Mouse (Mus musculus) hindbrain, embryonic 11.5 days (tissue): ENCODE results near the gene Supt4a. TPM values are rescaled to one million over a fixed set of nuclear protein-coding genes. Genes with fewer than 3 reads are reported as not detected.

ENCODE experiments used
- ATAC-seq: fragments of 200-750 bp; cut with Nextera tagmentation; 2 replicates; pipeline ENCODE4 v1.8.0; 2017; ENCODE audit warnings: mild to moderate bottlenecking, moderate TSS enrichment, moderate library complexity; ENCODE audit not compliant: low FRiP score
- DNase-seq: peaks from one replicate; pipeline ENCODE4 v3.0.0-alpha.2; 2015; ENCODE audit warnings: low spot score
- H3K27ac ChIP-seq: fragments of 300-500 bp; sonication (generic); 2 replicates; pipeline ENCODE4 v1.5.1; 2014; ENCODE audit warnings: mild to moderate bottlenecking, low read depth, low read length
- H3K27me3 ChIP-seq: fragments of 300-500 bp; sonication (generic); 2 replicates; pipeline ENCODE4 v1.6.1; 2014; ENCODE audit warnings: mild to moderate bottlenecking, low read length, moderate library complexity, mixed read lengths; ENCODE audit not compliant: control insufficient read depth, insufficient read depth
- H3K36me3 ChIP-seq: fragments of 300-500 bp; sonication (generic); 2 replicates; pipeline ENCODE4 v1.6.1; 2014; ENCODE audit warnings: mild to moderate bottlenecking, low read length, moderate library complexity, mixed read lengths; ENCODE audit not compliant: control insufficient read depth, insufficient read depth
- H3K4me1 ChIP-seq: fragments of 300-500 bp; sonication (generic); replicated peaks from 2 replicates; pipeline ENCODE4 v1.6.1; 2014; ENCODE audit warnings: low read length, mixed read lengths; ENCODE audit not compliant: control insufficient read depth, insufficient read depth
- H3K4me2 ChIP-seq: fragments of 300-500 bp; sonication (generic); replicated peaks from 2 replicates; pipeline ENCODE4 v1.6.1; 2014; ENCODE audit warnings: mild to moderate bottlenecking, low read depth, low read length
- H3K4me3 ChIP-seq: fragments of 300-500 bp; sonication (generic); 2 replicates; pipeline ENCODE4 v1.5.1; 2014; ENCODE audit warnings: low read depth, low read length
- H3K9ac ChIP-seq: fragments of 300-500 bp; sonication (generic); 2 replicates; pipeline ENCODE4 v1.6.1; 2014; ENCODE audit warnings: low read depth, low read length
- H3K9me3 ChIP-seq: fragments of 300-500 bp; sonication (generic); 2 replicates; pipeline ENCODE4 v1.6.1; 2016; ENCODE audit warnings: low read length; ENCODE audit not compliant: control insufficient read depth
- WGBS: fragments of 180-500 bp; shearing (Covaris S2); extraction: QIAGEN DNeasy Blood & Tissue Kit; methylation state at CpG from one replicate; pipeline ENCODE4 v1.1.7; 2014; 5-methylcytosine and 5-hydroxymethylcytosine counted together
- polyA plus RNA-seq: library from polyadenylated mRNA; unstranded; fragments of >200 nt; fragmentation: Nextera tagmentation; extraction: Ambion mirVana; gene quantifications from 2 replicates; pipeline ENCODE4 v1.2.1, GENCODE M21; 2014

Supt4a gene
- polyA plus RNA-seq, 1 experiment from 2014 or later, result 162 TPM

DNA sequence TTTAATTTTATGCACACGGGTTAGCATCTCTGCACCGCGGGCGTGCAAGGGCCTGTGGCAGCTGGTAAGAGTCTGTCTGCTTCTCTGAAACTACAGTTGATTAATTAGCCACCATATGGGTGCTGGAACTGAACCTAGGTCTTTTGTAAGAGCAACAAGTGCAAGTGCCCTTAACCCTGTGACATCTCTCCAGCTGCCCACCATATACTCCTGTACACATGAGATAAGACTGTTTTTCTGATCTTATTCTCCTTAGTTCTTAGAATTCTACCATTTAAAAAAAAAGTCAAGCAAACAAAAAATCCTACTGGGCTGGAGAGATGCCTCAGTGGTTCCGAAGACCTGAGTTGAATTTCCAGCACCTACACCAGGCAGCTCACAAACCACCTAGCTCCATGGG, 33.7 kb upstream of the Supt4a start:
- DNase-seq (no peak), ATAC-seq (no peak)
- 78% methylated on average over 5 of the region's 5 CpGs for WGBS
- H3K27me3 ChIP-seq, result no peaks in the 10 kb centered on the region
- H3K9me3 ChIP-seq, result no peaks in the 10 kb centered on the region
- no peak overlapping the region for H3K4me3 ChIP-seq
- no peak overlapping the region for H3K27ac ChIP-seq
- no peaks in the 10 kb centered on the region for H3K36me3 ChIP-seq
- no peak overlapping the region for H3K9ac ChIP-seq
- H3K4me1 ChIP-seq, result no peaks in the 10 kb centered on the region
- no peak overlapping the region for H3K4me2 ChIP-seq

GRCm38 (mm10) chr11:87704289-87704688, 33.1 kb upstream of the Supt4a start:
- H3K9ac ChIP-seq, result no peak overlapping the region
- H3K27me3 ChIP-seq, result no peaks in the 10 kb centered on the region
- no peaks in the 10 kb centered on the region for H3K4me1 ChIP-seq
- H3K4me3 ChIP-seq, result no peak overlapping the region
- 82% methylated on average over 9 of the region's 9 CpGs for WGBS
- no peaks in the 10 kb centered on the region for H3K9me3 ChIP-seq
- no peak for ATAC-seq
- H3K27ac ChIP-seq, result no peak overlapping the region
- no peaks in the 10 kb centered on the region for H3K36me3 ChIP-seq
- H3K4me2 ChIP-seq, result no peak overlapping the region
- DNase-seq, result no peak

DNA sequence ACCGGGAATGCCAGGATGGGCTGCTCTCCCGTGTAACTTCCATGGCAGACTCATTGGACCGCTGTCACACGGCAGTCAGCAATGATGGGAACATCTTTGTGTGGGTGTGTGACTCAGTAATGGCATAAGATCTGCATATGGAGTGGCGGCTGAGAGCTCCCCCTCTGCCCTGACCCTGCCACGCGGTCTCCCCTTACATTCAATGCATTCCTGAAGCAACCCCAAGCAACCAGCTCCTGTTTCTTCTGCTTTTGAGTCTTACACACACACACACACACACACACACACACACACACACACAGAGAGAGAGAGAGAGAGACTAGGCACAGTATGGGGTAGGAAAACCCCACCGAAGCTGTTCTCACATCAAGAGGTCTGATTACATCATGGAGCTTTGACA, 29.8 kb upstream of the Supt4a start:
- DNase-seq (peak; percentile 45), ATAC-seq (no peak)
- Histone ChIP-seq H3K36me3 (no peaks in the 10 kb centered on the region), H3K27me3 (no peaks in the 10 kb centered on the region), H3K4me1 (no peaks in the 10 kb centered on the region), H3K4me2 (no peak overlapping the region), H3K9me3 (no peaks in the 10 kb centered on the region), H3K4me3 (no peak overlapping the region), H3K9ac (no peak overlapping the region), H3K27ac (no peak overlapping the region)
- 14% methylated on average over 8 of the region's 8 CpGs for WGBS

DNA sequence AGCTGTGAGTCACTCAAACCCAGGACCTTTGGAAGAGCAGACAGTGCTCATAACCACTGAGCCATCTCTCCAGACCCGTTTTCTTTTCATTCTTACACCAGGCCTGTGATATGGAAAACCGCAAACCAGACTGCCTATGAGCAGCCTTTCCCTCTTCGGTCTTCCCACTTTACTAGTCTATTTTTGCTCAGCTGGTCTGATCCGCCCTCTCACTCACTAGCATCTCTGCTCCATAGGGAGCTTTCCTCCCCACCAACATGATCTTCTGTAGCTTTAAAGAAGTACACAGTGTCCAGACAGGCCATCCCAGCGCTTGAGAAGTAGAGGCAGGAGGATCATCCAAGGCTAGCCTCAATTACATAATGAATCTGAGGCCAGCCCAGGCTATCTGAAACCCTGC, 28.4 kb upstream of the Supt4a start:
- Histone ChIP-seq H3K9ac (no peak overlapping the region), H3K4me3 (no peak overlapping the region), H3K4me2 (no peak overlapping the region), H3K4me1 (no peaks in the 10 kb centered on the region), H3K9me3 (no peaks in the 10 kb centered on the region), H3K27me3 (no peaks in the 10 kb centered on the region), H3K27ac (no peak overlapping the region), H3K36me3 (no peaks in the 10 kb centered on the region)
- no peak for DNase-seq
- WGBS, result 84% methylated on average over 5 of the region's 5 CpGs
- ATAC-seq, result no peak

DNA sequence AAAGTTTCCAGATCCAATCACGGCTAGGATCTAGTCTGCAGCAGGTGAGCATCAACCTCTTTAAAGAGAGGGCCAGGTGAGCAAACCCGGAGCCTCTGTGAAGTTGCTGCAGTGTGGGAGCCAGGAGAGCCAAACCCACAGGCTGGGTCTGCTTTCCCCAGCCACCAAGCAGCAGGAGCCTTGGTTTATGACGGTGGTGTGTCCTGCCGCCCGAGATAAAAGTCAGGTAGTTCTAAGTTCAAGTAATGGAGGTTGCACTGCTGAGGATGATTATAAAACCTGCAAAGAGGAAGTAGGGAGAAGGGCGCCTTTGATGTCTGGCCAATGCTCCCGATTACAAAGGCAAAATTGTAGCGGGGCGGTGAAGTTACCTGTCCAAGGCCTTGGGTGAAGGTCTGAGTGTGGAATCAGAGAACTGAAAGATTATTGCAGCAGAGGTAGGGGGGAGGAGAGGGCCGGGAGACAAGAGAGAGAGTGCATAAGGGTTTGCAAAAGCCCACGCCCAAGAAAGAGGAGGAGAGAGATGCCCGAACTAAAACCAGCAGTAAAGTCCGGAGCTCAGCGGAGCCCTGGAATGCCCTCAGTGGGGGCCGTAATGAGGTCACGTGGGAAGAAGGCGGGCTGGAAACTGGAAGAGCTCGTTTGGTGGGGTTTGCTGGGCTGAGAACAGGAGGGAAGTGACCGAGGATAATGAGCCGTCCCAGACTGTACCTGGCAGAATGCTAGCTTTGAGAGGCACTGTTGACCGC, 27.7 kb upstream of the Supt4a start:
- no peaks in the 10 kb centered on the region for H3K4me1 ChIP-seq
- H3K4me2 ChIP-seq, result peak overlapping the region; percentile 28; the same call in 1 of the 2 replicates
- WGBS, result 13% methylated on average over 21 of the region's 21 CpGs
- peak; percentile 64 for DNase-seq
- H3K9me3 ChIP-seq, result no peaks in the 10 kb centered on the region
- no peaks in the 10 kb centered on the region for H3K27me3 ChIP-seq
- H3K27ac ChIP-seq, result no peak overlapping the region; the same call in 1 of the 2 replicates
- H3K9ac ChIP-seq, result 0 out of 2 replicates have a peak overlapping the region, but pooled peaks have one; percentile 23
- no peaks in the 10 kb centered on the region for H3K36me3 ChIP-seq
- no peak for ATAC-seq
- H3K4me3 ChIP-seq, result no peak overlapping the region; the same call in 1 of the 2 replicates

GRCm38 (mm10) chr11:87710262-87710615, 27.1 kb upstream of the Supt4a start:
- H3K27me3 ChIP-seq, result no peaks in the 10 kb centered on the region
- 0 out of 2 replicates have a peak overlapping the region, but pooled peaks have one; percentile 23 for H3K9ac ChIP-seq
- H3K4me3 ChIP-seq, result no peak overlapping the region
- H3K4me1 ChIP-seq, result no peaks in the 10 kb centered on the region
- WGBS, result 52% methylated on average over 7 of the region's 7 CpGs
- H3K27ac ChIP-seq, result no peak overlapping the region
- peak overlapping the region; percentile 28; the same call in 1 of the 2 replicates for H3K4me2 ChIP-seq
- H3K9me3 ChIP-seq, result no peaks in the 10 kb centered on the region
- ATAC-seq (no peak), DNase-seq (no peak)
- H3K36me3 ChIP-seq, result no peaks in the 10 kb centered on the region

GRCm38 (mm10) chr11:87712188-87712587, 25.2 kb upstream of the Supt4a start:
- DNase-seq, result no peak
- Histone ChIP-seq H3K9ac (no peak overlapping the region), H3K4me1 (no peaks in the 10 kb centered on the region), H3K4me2 (no peak overlapping the region), H3K4me3 (no peak overlapping the region), H3K27me3 (no peaks in the 10 kb centered on the region), H3K9me3 (no peaks in the 10 kb centered on the region), H3K27ac (no peak overlapping the region), H3K36me3 (no peaks in the 10 kb centered on the region)
- ATAC-seq, result no peak
- 88% methylated on average over 4 of the region's 4 CpGs for WGBS

DNA sequence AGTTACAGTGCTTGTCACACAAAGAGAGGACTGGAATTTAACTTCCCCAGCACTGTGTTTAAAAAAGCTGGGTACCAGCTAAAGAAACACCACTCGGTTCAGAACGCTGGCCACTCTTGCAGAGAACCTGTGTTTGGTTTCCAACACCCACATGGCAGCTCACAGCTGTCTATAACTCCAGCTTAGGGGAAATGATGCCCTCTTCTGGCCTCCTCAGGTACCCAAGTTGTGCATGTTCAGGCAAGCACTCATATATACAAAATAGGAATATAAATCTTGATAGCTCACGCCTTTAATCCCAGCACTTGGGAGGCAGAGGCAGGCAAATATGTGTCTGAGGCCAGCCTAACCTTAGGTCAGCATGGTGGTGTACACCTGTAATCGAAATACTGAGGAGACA, 21.4 kb upstream of the Supt4a start:
- 81% methylated on average over 4 of the region's 4 CpGs for WGBS
- ATAC-seq, result no peak
- no peak overlapping the region for H3K9ac ChIP-seq
- no peak overlapping the region for H3K4me3 ChIP-seq
- H3K27ac ChIP-seq, result no peak overlapping the region
- no peaks in the 10 kb centered on the region for H3K27me3 ChIP-seq
- no peak overlapping the region for H3K4me2 ChIP-seq
- H3K4me1 ChIP-seq, result no peaks in the 10 kb centered on the region
- no peaks in the 10 kb centered on the region for H3K9me3 ChIP-seq
- no peak for DNase-seq
- H3K36me3 ChIP-seq, result no peaks in the 10 kb centered on the region

DNA sequence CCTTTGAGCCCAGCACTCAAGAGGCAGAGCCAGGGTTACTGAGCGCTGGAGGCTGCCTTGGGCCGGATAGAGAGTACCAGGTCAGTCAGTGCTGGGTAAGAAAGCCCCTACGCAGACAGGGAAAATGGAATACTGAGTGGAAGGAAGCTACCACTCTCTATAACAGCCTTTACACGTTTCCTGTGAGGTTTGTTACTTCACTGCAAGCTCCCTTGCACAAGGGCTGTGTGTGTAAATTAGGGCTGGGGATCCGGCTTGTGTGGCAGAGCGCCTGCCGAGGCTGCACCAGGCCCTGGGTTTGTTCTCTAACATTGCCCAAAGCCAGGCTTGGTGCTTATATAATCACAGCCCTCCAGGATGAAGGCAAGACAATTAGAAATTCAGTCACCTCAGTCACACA, 17.8 kb upstream of the Supt4a start:
- H3K4me2 ChIP-seq, result no peak overlapping the region
- DNase-seq (no peak), ATAC-seq (no peak)
- no peak overlapping the region for H3K27ac ChIP-seq
- WGBS, result 70% methylated on average over 7 of the region's 7 CpGs
- H3K9me3 ChIP-seq, result no peaks in the 10 kb centered on the region
- H3K4me3 ChIP-seq, result no peak overlapping the region
- no peaks in the 10 kb centered on the region for H3K4me1 ChIP-seq
- H3K27me3 ChIP-seq, result no peaks in the 10 kb centered on the region
- H3K9ac ChIP-seq, result no peak overlapping the region
- no peaks in the 10 kb centered on the region for H3K36me3 ChIP-seq
